Mouse (Mus musculus): Measurements from ENCODE around the gene Ankdd1a.

Ankdd1a gene

GRCm38 (mm10) chr9:65519807-65520504, at the start of gene Ankdd1a:
Ankdd1a (minus strand) TSS chr9:65520193.
- ATAC-seq (ENCODE audit: low TSS enrichment): peak; percentile 86

DNA sequence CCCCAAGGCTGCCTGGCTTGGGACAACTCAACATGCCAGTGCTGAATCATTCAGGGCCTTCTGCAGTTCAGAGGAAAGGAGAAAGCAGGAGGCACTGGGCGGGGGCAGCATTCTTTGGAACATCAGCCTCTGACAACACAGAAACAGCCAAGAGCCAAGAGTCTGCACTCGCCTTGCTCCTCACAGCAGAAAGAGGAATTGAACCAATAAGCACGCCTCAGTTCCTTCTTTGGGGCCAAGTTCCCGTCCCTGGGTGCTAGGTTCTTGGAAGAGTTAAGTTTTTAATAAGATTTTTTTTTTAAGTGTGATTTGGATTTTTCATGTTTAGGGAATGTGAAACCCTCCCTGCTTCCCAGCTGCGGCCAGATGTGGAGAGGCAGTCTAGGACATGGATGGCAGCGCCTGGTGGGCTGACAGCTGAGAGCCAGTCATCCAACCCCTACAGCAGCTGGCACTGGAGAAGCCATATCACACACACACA, 49.5 kb upstream of the Ankdd1a start:
- no peak for ATAC-seq (ENCODE audit: low TSS enrichment)

GRCm38 (mm10) chr9:65568787-65569186, 48.8 kb upstream of the Ankdd1a start:
- ATAC-seq (ENCODE audit: low TSS enrichment): no peak

- ATAC-seq (ENCODE audit: low TSS enrichment): no peak
Measured at GRCm38 (mm10) chr9:65564698-65565097, 44.7 kb upstream of the Ankdd1a start.

GRCm38 (mm10) chr9:65563073-65563472, 43.1 kb upstream of the Ankdd1a start:
- ATAC-seq (ENCODE audit: low TSS enrichment): no peak

GRCm38 (mm10) chr9:65562081-65562506, 42.1 kb upstream of the Ankdd1a start:
- peak; percentile 80 for ATAC-seq (ENCODE audit: low TSS enrichment)

GRCm38 (mm10) chr9:65561016-65561415, 41.0 kb upstream of the Ankdd1a start:
- peak; percentile 11; the same call in 1 of the 2 replicates for ATAC-seq (ENCODE audit: low TSS enrichment)

DNA sequence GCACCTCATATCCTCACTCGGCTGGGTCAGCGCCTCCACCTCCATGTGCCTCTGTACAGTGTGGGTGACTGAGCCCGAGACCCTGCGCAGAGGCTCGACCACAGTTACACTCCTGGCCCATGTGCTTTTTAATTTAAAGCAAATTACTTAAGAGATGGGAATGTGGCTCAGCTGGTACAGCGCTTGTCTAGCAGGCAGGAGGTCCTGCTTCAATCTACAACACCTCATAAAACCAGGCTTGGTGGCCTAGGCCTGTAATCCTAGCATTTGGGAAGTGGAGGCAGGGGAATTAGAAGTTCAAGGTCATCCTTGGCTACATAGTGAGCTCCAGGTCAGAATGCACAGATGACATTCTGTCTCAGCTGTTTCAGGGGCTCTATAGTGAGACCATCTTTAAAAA, 38.8 kb upstream of the Ankdd1a start:
- ATAC-seq (ENCODE audit: low TSS enrichment): no peak

- ATAC-seq (ENCODE audit: low TSS enrichment): no peak
Measured at GRCm38 (mm10) chr9:65556979-65557378, 37.0 kb upstream of the Ankdd1a start.

DNA sequence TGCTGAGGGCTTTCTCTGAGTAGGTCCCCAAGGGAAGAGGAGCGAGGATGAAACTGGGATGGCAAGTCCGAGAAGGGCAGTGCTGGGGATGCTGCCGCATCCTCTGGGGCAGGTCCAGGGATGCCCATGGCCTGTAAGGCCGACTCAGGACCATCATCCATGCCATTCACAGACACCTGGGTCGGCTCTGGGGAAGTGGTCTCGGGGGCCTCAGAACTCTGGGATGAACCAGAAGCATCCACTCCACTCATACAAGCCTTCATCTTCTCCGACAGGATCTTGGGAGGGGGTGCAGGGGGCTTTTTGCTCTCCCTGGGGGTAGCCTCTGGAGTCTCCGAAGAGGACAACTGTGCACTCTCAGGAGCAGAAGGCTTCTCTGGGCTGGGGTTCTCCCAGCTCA, 36.4 kb upstream of the Ankdd1a start:
- ATAC-seq (ENCODE audit: low TSS enrichment): no peak

DNA sequence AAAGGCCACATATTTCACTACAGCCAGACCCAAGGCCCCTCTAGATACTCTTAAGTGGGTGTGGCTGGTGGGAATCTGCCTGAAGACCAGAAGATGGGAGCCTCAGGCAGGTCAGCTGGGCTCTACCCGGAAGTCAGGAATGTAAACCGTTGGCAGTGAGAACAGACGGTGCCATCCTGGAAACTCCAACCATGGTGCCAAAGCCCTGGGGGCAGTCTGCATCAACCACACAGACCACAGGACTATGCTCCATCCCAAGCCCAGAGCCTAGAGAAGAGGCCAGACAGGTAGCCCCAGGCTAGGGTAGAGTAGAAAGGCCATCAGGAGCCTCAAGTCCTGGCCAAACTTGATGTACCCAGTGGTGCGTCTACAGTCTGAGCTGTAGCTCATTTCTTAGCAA, 35.6 kb upstream of the Ankdd1a start:
- ATAC-seq (ENCODE audit: low TSS enrichment): no peak

DNA sequence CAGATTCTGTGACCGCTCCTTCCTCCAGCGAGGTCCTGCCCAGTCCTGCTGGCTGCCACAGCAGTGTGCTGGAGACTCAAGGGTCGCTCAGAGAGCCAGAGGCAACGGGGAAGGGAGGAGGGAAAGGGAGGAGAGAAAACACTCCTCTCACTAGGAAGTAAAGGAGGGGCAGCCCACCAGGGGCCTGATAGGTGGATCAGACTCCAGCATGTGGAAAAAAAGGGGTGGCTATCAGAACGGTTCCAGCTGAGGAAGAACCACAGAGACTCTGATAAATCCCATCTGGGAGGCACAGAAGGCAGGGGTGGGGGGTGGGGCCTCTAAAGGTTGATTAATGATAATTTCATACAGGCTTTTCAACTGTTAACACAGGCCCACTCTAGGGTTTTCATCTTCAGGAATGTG, 35.0 kb upstream of the Ankdd1a start:
- ATAC-seq (ENCODE audit: low TSS enrichment): no peak

GRCm38 (mm10) chr9:65552711-65553110, 32.7 kb upstream of the Ankdd1a start:
- no peak for ATAC-seq (ENCODE audit: low TSS enrichment)

GRCm38 (mm10) chr9:65552141-65552540, 32.1 kb upstream of the Ankdd1a start:
- no peak for ATAC-seq (ENCODE audit: low TSS enrichment)

DNA sequence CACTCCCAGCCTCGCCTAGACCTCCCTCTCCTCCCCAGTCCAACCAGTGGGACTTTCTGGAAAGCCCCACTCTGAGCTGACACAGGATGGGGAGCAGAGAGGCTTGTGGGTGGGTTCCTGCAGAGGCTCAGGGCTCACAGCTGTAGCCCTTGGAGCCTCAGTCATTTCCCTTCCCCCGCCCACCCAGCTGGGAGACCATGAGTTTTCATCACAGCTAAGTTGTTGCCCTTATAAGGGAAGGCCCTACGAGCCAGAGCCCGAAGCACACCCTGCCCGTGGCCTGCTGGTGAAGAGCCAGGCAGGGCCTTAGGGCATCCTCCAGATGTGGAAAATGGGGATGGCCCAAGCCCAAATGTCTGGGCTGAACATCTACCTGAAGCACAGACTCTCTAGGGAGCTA, 31.0 kb upstream of the Ankdd1a start:
- ATAC-seq (ENCODE audit: low TSS enrichment): no peak

GRCm38 (mm10) chr9:65550079-65550831, 30.3 kb upstream of the Ankdd1a start:
- no peak for ATAC-seq (ENCODE audit: low TSS enrichment)

DNA sequence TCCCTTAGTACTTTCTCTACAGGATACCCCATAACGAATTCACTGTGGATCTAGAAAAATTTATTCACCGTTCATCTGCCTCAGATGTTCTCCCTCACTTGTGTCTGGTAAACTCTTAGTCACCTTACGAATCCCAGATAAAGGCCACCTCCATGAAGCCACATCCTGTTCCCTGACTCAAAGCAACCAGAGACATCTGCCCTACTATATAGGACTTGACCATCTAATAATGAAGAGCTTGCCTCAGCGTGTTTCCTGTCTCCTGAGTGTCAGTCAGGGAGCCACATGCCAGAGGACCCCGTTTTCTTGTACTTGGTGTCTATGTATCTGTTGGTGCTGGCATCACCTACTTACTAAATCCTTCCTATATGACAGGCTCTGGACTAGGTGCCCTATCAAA, 29.6 kb upstream of the Ankdd1a start:
- ATAC-seq (ENCODE audit: low TSS enrichment): no peak

DNA sequence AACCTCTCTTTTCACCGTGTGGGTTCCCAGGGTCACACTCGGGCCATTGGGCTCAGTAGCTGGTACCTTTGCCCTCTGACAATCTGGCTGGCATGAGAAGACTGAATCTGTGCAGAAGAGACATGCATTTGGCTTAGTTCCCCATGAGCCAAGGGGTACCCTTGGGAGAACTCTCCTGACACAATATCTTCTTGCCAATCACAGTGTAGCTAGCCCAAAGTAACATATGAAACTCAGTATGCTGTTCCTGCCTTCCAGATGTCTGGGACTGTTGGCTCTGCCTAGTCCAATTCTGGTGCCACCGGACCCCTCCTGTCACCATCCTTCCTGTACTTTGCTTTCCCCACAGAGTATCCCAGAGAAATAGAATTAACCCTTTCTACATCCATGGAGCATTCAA, 29.1 kb upstream of the Ankdd1a start:
- no peak for ATAC-seq (ENCODE audit: low TSS enrichment)

DNA sequence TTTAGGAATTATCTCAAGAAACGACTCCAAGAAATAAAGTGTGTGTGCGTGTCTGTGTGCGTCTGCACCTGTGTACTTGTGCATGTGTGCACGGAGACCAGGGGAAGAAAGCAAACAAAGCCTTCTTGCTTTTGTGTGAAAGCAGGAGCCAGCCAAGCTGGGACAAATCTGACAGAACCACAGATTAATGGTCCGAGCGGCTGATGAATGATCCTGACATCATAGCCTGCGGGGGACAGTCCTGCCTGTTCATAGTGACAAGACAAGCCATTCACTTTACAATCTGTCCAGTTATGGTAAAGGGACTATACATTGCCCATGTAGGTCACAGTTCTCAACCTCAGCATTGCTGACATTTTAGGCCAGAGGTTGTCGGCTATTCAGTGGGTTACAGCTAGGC, 28.3 kb upstream of the Ankdd1a start:
- ATAC-seq (ENCODE audit: low TSS enrichment): no peak

DNA sequence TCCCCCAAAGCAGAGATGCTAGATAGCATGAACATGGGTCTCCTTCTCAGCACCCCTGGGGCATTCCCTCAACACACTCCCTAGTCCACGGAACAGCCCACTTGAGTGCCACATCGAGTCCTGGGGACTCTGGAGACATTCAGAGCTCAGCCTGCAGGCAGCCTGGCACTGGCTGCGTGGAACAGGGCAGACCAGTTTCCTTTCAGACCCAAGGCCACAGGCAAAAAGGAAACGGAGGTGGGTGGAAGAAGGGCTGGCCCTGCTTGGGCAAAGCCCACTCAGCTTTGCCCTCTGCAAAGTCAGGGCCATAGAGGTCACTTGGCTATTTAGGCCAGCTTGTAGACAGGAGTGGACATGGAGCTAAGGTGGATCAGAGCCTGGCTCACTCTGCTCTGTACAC, 27.9 kb upstream of the Ankdd1a start:
- ATAC-seq (ENCODE audit: low TSS enrichment): no peak

DNA sequence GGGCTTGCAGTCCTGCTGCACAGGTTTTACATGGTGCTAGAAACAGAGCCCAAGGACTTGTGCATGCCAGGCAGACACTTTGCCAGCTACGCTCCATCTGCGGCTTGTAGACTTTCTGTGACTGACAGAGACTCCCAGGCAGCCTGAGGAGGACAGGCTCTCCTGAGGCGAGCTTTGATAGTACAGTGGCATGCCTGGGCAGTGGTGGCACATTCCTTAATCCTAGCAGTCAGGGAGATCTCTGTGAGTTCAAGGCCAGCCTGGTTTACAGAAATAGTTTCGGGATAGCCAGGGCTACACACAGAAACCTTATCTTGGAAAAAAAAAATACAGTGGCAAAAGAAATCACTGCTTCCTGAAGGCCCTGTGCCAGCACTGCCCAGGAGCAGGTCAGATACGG, 27.1 kb upstream of the Ankdd1a start:
- ATAC-seq (ENCODE audit: low TSS enrichment): no peak

DNA sequence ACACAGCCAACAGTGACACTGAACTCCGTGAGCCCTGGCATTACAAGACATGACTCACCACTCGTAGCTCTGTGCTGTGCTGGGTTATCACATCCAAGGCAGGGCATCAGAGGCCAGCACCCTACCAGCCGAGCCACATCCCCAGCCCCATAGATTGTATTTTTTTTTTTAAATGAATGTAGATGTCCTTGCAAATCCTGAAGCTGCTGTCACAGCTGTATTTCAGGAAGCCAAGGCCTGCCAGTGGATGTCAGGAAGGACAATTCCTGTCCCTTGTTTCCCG, 26.4 kb upstream of the Ankdd1a start:
- ATAC-seq (ENCODE audit: low TSS enrichment): no peak

- peak; percentile 20; the same call in 1 of the 2 replicates for ATAC-seq (ENCODE audit: low TSS enrichment)
Measured at GRCm38 (mm10) chr9:65545635-65546412, 25.8 kb upstream of the Ankdd1a start.

Data from frontal cortex, adult (tissue).